Mouse (Mus musculus): ENCODE data around the gene Ripor3.

The Ripor3 gene

GRCm38 (mm10) chr2:168028376-168028775, 18.0 kb upstream of the Ripor3 start:
- no peak for DNase-seq (ENCODE audit: low spot score in 2 of 2)

DNA sequence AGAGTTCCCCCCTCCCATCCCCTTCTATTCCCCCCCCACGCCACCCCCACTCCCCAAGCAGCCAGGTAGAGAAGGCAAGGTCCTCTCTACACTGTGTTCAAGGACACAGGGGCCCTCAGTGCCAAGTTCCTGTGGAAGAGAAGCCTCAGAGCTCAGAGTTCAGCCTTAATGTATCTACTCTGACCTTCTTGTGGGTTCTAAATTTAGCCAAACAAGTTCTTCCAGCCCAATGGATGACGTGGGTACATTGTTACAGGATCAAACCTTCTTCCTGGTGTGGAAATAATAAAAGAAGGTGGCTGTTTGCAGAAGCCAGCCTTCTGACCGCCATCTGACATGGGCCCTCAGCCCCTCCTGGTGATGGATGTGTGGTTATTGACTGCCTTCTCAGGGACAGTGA, 16.0 kb upstream of the Ripor3 start:
- peak in 1 of 2 experiments; percentile 35 for DNase-seq (ENCODE audit: low spot score in 2 of 2)

GRCm38 (mm10) chr2:168025882-168026281, 15.5 kb upstream of the Ripor3 start:
- no peak for DNase-seq (ENCODE audit: low spot score in 2 of 2)

- peak; percentile 55 to 71 for DNase-seq (ENCODE audit: low spot score in 2 of 2)
Observed at GRCm38 (mm10) chr2:168025174-168025573, 14.8 kb upstream of the Ripor3 start.

- DNase-seq (ENCODE audit: low spot score in 2 of 2), result no peak
Observed at GRCm38 (mm10) chr2:168023763-168024402, 13.5 kb upstream of the Ripor3 start.

- DNase-seq (ENCODE audit: low spot score in 2 of 2), result peak; percentile 44 to 64
Observed at GRCm38 (mm10) chr2:168019201-168019715, 8.8 kb upstream of the Ripor3 start.

GRCm38 (mm10) chr2:168016951-168017391, 6.6 kb upstream of the Ripor3 start:
- DNase-seq (ENCODE audit: low spot score in 2 of 2), result peak; percentile 71 to 78

GRCm38 (mm10) chr2:168010893-168011292, 475 bp upstream of the Ripor3 start:
- DNase-seq (ENCODE audit: low spot score in 2 of 2), result no peak

- DNase-seq (ENCODE audit: low spot score in 2 of 2), result no peak
Observed at GRCm38 (mm10) chr2:168008132-168008531, 2.3 kb downstream of the Ripor3 start.

- no peak for DNase-seq (ENCODE audit: low spot score in 2 of 2)
Observed at GRCm38 (mm10) chr2:168006489-168006888, 3.9 kb downstream of the Ripor3 start.

GRCm38 (mm10) chr2:168005616-168006015, 4.8 kb downstream of the Ripor3 start:
- DNase-seq (ENCODE audit: low spot score in 2 of 2), result no peak

GRCm38 (mm10) chr2:168005005-168005404, 5.4 kb downstream of the Ripor3 start:
- DNase-seq (ENCODE audit: low spot score in 2 of 2), result no peak

- no peak for DNase-seq (ENCODE audit: low spot score in 2 of 2)
Observed at GRCm38 (mm10) chr2:168004369-168004768, 6.0 kb downstream of the Ripor3 start.

GRCm38 (mm10) chr2:168003431-168003830, 7.0 kb downstream of the Ripor3 start:
- peak; percentile 58 to 77 for DNase-seq (ENCODE audit: low spot score in 2 of 2)

GRCm38 (mm10) chr2:168002884-168003283, 7.5 kb downstream of the Ripor3 start:
- no peak for DNase-seq (ENCODE audit: low spot score in 2 of 2)

- DNase-seq (ENCODE audit: low spot score in 2 of 2), result peak in 1 of 2 experiments; percentile 49
Observed at GRCm38 (mm10) chr2:168002188-168002587, 8.2 kb downstream of the Ripor3 start.

GRCm38 (mm10) chr2:167999145-167999743, 11.2 kb downstream of the Ripor3 start:
- no peak for DNase-seq (ENCODE audit: low spot score in 2 of 2)

- DNase-seq (ENCODE audit: low spot score in 2 of 2), result no peak
Observed at GRCm38 (mm10) chr2:167997562-167997961, 12.9 kb downstream of the Ripor3 start.

DNA sequence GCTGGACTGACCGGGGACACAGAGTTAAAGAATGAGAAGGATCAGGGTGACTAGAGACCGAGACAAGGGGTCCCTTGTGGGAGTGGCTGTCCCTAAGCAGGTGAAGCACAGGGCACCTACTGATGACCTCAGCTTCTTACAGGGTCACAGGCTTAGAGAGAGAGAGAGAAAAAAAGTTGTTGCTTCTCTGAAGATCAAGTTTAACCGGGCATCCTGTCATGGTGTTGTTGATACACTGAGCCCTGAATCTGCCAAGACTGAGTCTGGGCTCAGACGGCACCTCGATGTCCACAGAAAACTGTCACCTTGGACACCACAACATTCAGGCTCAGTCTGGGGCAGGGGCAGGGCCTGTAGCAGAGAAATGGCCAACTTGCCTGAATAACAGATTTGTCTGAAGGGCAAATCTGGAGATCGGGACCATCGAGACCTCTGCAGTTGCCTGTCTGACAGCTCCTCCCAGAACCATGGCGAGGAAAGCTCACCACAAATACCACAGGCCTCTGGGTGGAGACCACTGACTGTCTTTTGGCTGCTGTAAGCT, 13.7 kb downstream of the Ripor3 start:
- DNase-seq (ENCODE audit: low spot score in 2 of 2), result no peak

GRCm38 (mm10) chr2:167995870-167996635, 14.4 kb downstream of the Ripor3 start:
- no peak for DNase-seq (ENCODE audit: low spot score in 2 of 2)

DNA sequence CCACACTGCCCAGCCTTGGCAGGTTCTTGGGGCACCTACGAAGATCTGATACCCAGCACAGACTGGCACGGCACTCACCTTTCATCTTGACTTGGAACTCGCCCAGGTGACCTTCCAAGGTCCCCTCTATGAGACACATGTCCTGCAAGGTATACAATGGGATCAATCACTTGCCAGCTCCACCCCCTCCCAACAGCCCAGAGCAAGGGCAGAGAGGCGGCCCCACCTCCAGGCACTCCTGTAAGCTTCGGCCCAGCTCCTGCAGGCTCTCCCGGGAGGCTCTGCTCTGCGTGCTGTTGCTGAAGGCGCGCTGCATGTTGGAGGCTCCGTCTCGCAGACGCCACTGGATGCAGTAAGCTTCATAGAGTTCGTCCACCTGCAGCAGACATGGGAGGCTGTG, 17.2 kb downstream of the Ripor3 start:
- DNase-seq (ENCODE audit: low spot score in 2 of 2), result no peak

GRCm38 (mm10) chr2:167989310-167989709, 21.1 kb downstream of the Ripor3 start:
- DNase-seq (ENCODE audit: low spot score in 2 of 2), result peak in 1 of 2 experiments; percentile 46

Data from urinary bladder, postnatal 36 days (tissue).